Mouse (Mus musculus): ENCODE results near the gene Hivep3. TPM values are rescaled to one million over a fixed set of nuclear protein-coding genes. Genes with fewer than 3 reads are reported as not detected.

Hivep3 gene
- polyA plus RNA-seq, 1 experiment, result 5.8 TPM

GRCm38 (mm10) chr4:119739301-119740062, 5.9 kb downstream of the Hivep3 start:
- Histone ChIP-seq H3K4me1 (ENCODE audit: control insufficient read depth, insufficient read depth, low read length) (0 out of 2 replicates have a peak, but pooled peaks cover 2% of the 10 kb centered on the region), H3K27ac (ENCODE audit: insufficient read depth, low read depth, low read length) (no peak overlapping the region), H3K36me3 (ENCODE audit: control insufficient read depth, insufficient read depth, low read length) (no peaks in the 10 kb centered on the region), H3K27me3 (replicated peaks; ENCODE audit: control insufficient read depth, insufficient read depth, low read length) (no peaks in the 10 kb centered on the region), H3K4me3 (ENCODE audit: insufficient read depth, low read depth, low read length) (no peak overlapping the region)
- TF ChIP-seq POLR2A (IDR thresholded peaks at IDR 0.05; ENCODE audit: low read depth, low read length) (no peak), CTCF (conservative IDR thresholded peaks at IDR 0.05; ENCODE audit: insufficient read depth, insufficient read length, low read depth, low read length) (no peak)
- no peak for DNase-seq
- 53% methylated on average over 9 of the region's 9 CpGs for WGBS

DNA sequence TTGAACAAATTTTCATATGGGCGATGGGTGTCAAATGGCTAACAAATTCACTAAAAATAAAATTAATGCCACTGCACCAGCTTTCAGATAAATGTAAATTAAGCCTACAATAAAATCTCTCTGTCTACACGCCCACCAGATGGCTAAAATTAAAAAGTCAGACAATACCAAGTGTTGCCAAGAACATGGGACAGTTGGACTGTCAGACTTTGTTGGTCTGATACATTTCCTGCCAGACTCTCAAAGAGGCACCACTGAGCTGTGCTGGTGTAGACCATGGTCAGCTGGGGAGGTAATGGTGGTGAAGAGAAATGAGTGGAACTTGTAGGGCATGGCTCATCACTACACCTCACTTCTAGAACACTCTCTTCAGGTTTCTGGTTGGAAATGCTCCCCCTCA, 14.8 kb downstream of the Hivep3 start:
- no peaks in the 10 kb centered on the region for H3K27me3 ChIP-seq (replicated peaks; ENCODE audit: control insufficient read depth, insufficient read depth, low read length)
- H3K4me3 ChIP-seq (ENCODE audit: insufficient read depth, low read depth, low read length), result no peak overlapping the region
- no peak overlapping the region for H3K27ac ChIP-seq (ENCODE audit: insufficient read depth, low read depth, low read length)
- TF ChIP-seq CTCF (conservative IDR thresholded peaks at IDR 0.05; ENCODE audit: insufficient read depth, insufficient read length, low read depth, low read length), result no peak
- TF ChIP-seq POLR2A (IDR thresholded peaks at IDR 0.05; ENCODE audit: low read depth, low read length), result no peak
- no peaks in the 10 kb centered on the region for H3K36me3 ChIP-seq (ENCODE audit: control insufficient read depth, insufficient read depth, low read length)
- no peaks in the 10 kb centered on the region for H3K4me1 ChIP-seq (ENCODE audit: control insufficient read depth, insufficient read depth, low read length)
- WGBS, result 92% methylated on average over 2 of the region's 2 CpGs
- DNase-seq, result no peak

- WGBS, result 62% methylated on average over 4 of the region's 4 CpGs
- Histone ChIP-seq H3K36me3 (ENCODE audit: control insufficient read depth, insufficient read depth, low read length) (no peaks in the 10 kb centered on the region), H3K27ac (ENCODE audit: insufficient read depth, low read depth, low read length) (no peak overlapping the region), H3K4me1 (ENCODE audit: control insufficient read depth, insufficient read depth, low read length) (no peaks in the 10 kb centered on the region), H3K27me3 (replicated peaks; ENCODE audit: control insufficient read depth, insufficient read depth, low read length) (no peaks in the 10 kb centered on the region), H3K4me3 (ENCODE audit: insufficient read depth, low read depth, low read length) (no peak overlapping the region)
- no peak for TF ChIP-seq POLR2A (IDR thresholded peaks at IDR 0.05; ENCODE audit: low read depth, low read length)
- TF ChIP-seq CTCF (conservative IDR thresholded peaks at IDR 0.05; ENCODE audit: insufficient read depth, insufficient read length, low read depth, low read length), result no peak
- no peak for DNase-seq
Measured at GRCm38 (mm10) chr4:119750157-119750556, 16.6 kb downstream of the Hivep3 start.

- H3K4me1 ChIP-seq (ENCODE audit: control insufficient read depth, insufficient read depth, low read length), result no peaks in the 10 kb centered on the region
- no peak for DNase-seq
- WGBS, result 84% methylated on average over 6 of the region's 6 CpGs
- no peaks in the 10 kb centered on the region for H3K27me3 ChIP-seq (replicated peaks; ENCODE audit: control insufficient read depth, insufficient read depth, low read length)
- TF ChIP-seq POLR2A (IDR thresholded peaks at IDR 0.05; ENCODE audit: low read depth, low read length) (no peak), CTCF (conservative IDR thresholded peaks at IDR 0.05; ENCODE audit: insufficient read depth, insufficient read length, low read depth, low read length) (no peak)
- H3K36me3 ChIP-seq (ENCODE audit: control insufficient read depth, insufficient read depth, low read length), result no peaks in the 10 kb centered on the region
- no peak overlapping the region for H3K4me3 ChIP-seq (ENCODE audit: insufficient read depth, low read depth, low read length)
- H3K27ac ChIP-seq (ENCODE audit: insufficient read depth, low read depth, low read length), result no peak overlapping the region
Measured at GRCm38 (mm10) chr4:119750681-119751211, 17.2 kb downstream of the Hivep3 start.

DNA sequence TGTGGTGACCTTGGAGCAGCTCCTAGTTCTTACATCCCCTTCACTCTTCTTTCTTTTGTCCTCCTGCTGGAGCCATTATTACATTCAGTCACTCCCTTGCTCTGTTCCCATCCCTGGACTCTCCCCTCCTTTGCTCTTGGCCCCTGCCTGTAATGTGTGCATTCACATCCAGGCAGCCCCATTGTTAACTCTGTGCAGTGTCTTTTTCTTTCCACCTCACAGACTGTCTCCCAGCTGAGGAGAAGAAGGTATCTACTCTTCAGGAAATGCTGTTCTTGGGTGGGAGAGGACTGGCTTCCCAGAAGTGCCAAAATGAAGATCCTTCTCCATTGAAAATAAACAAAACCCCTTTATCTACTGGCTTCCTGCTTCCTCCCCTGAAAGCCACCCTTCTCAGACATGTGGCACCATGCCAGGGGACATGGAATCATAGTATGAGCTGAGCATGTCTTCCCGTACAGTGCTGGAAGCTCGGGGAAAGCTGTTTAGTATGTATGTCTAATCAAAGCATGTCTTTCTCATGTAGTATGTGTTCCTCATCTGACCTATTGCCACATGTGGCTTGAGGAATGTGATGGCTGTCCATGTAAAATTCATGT, 17.9 kb downstream of the Hivep3 start:
- Histone ChIP-seq H3K27ac (ENCODE audit: insufficient read depth, low read depth, low read length) (no peak overlapping the region), H3K27me3 (replicated peaks; ENCODE audit: control insufficient read depth, insufficient read depth, low read length) (no peaks in the 10 kb centered on the region), H3K4me3 (ENCODE audit: insufficient read depth, low read depth, low read length) (no peak overlapping the region), H3K4me1 (ENCODE audit: control insufficient read depth, insufficient read depth, low read length) (no peaks in the 10 kb centered on the region), H3K36me3 (ENCODE audit: control insufficient read depth, insufficient read depth, low read length) (no peaks in the 10 kb centered on the region)
- 59% methylated on average over 2 of the region's 2 CpGs for WGBS
- DNase-seq, result peak; percentile 54
- no peak for TF ChIP-seq CTCF (conservative IDR thresholded peaks at IDR 0.05; ENCODE audit: insufficient read depth, insufficient read length, low read depth, low read length)

- no peaks in the 10 kb centered on the region for H3K4me1 ChIP-seq (ENCODE audit: control insufficient read depth, insufficient read depth, low read length)
- H3K36me3 ChIP-seq (ENCODE audit: control insufficient read depth, insufficient read depth, low read length), result no peaks in the 10 kb centered on the region
- no peak for TF ChIP-seq CTCF (conservative IDR thresholded peaks at IDR 0.05; ENCODE audit: insufficient read depth, insufficient read length, low read depth, low read length)
- TF ChIP-seq POLR2A (IDR thresholded peaks at IDR 0.05; ENCODE audit: low read depth, low read length), result no peak
- no peak overlapping the region for H3K4me3 ChIP-seq (ENCODE audit: insufficient read depth, low read depth, low read length)
- no peak for DNase-seq
- WGBS, result 86% methylated on average over 4 of the region's 4 CpGs
- no peak overlapping the region for H3K27ac ChIP-seq (ENCODE audit: insufficient read depth, low read depth, low read length)
- no peaks in the 10 kb centered on the region for H3K27me3 ChIP-seq (replicated peaks; ENCODE audit: control insufficient read depth, insufficient read depth, low read length)
Measured at GRCm38 (mm10) chr4:119759574-119760233, 26.1 kb downstream of the Hivep3 start.

DNA sequence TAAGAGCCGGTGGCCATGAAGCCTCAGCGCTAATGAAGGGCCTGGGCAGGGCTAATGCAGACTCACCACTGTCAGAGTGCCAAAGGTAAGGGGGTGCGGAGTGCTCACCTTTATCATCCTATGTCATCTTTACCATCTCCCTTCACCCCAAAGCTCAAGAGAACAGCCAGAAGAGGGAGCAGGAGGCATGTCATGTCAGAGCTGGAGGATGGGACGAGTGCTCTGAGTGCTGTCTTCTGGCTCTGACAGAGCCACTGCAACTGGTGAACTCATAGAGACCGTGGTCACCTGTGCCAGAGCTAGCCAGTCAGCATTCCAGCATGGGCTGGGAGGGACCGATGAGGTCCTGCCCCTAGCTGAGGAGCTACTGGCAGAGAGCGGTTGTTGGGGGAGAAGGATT, 27.2 kb downstream of the Hivep3 start:
- 81% methylated on average over 7 of the region's 7 CpGs for WGBS
- DNase-seq, result no peak

More for the DNA sequence above, 27.2 kb downstream of the Hivep3 start:
- Histone ChIP-seq H3K4me3 (ENCODE audit: insufficient read depth, low read depth, low read length) (no peak overlapping the region), H3K4me1 (ENCODE audit: control insufficient read depth, insufficient read depth, low read length) (no peaks in the 10 kb centered on the region), H3K27ac (ENCODE audit: insufficient read depth, low read depth, low read length) (no peak overlapping the region), H3K27me3 (replicated peaks; ENCODE audit: control insufficient read depth, insufficient read depth, low read length) (no peaks in the 10 kb centered on the region), H3K36me3 (ENCODE audit: control insufficient read depth, insufficient read depth, low read length) (no peaks in the 10 kb centered on the region)
- TF ChIP-seq POLR2A (IDR thresholded peaks at IDR 0.05; ENCODE audit: low read depth, low read length) (no peak), CTCF (conservative IDR thresholded peaks at IDR 0.05; ENCODE audit: insufficient read depth, insufficient read length, low read depth, low read length) (no peak)
